Mouse (Mus musculus) adrenal gland, adult 10 weeks (tissue): ENCODE measurements around the gene Ifi205. TPM values are rescaled to one million over a fixed set of nuclear protein-coding genes. Genes with fewer than 3 reads are reported as not detected.

Experiments
- polyA plus RNA-seq: library from polyadenylated mRNA; stranded (reverse); fragments of 350-450 nt; fragmentation: Illumina TruSeq; extraction: RNeasy Lipid Tissue Mini Kit (QIAGEN cat#74804); gene quantifications from one replicate; pipeline ENCODE4 v1.2.3, GENCODE M21; 2014; ENCODE audit warnings: low read depth, low replicate concordance

Ifi205 gene
- polyA plus RNA-seq, result 8.8 TPM

GRCm38 (mm10) chr1:174031698-174032097, at the start of gene Ifi205:
Ifi205 (minus strand) TSS chr1:174031810.

DNA sequence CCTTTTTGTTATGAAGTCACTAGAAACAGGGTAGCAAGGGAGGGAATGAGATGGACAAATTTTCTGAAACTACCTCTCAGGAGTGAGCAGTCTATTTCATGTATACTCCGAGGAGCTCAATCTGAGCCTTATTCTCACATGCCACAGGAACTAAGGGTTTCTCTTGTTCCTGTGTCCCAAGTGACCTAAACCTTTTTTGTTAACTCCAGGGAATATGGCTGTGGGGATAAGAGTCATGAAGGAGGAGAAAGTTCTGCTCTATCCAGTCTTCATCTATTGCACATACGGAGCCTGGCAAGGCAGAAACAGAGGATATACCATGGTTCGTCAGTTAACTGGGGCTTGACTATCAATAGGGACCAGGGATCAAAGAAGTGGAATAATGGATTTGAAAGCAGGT, 34.7 kb upstream of the Ifi205 start, which contains the start of gene Olfr430:
Olfr430 (plus strand) TSS at position 301 of the 400 bp plus-strand sequence.

GRCm38 (mm10) chr1:174048893-174049292, 17.3 kb upstream of the Ifi205 start, which contains the start of gene Olfr432:
Olfr432 (plus strand) TSS chr1:174049205.

DNA sequence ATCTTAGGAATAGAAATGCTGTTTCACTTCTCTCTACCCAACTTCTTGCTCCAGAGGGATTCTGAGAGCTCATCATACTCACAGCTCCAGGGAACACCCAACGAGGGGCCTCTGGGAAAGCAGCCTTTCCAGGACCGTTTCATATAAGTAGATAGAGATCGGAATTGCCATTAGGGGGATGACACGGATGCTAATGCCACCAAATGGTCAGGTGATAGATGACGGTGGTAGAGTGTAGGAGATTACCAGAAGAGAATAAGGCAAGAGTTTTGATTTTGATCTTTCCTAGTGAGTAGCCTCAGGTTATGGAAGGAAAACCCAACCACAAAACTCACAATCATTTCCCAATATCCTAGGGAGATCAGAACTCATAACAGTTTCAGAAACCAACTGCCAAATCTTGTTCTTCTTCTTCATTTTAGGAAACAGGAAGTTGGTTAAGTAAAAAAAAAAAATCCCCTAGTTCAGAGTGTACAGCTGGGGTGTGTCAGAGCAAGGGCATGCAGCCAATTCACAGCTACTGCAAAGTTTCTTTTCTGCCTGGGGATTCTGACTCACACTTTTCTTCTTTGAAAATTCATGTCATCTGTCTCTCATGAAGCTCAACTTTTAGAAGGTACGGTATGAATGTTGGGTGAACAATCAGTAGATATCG, 9.0 kb upstream of the Ifi205 start, which contains the start of gene Olfr433:
Olfr433 (plus strand) TSS at position 183 of the 655 bp plus-strand sequence.

GRCm38 (mm10) chr1:173982694-173983305, 48.8 kb downstream of the Ifi205 start, which contains the start of gene Ifi202b:
Ifi202b (minus strand) TSS chr1:173982744.

Other genes with a start within 250 kb of the Ifi205 start
- 14.0 TPM for gene Ifi211, start 118.8 kb downstream of the Ifi205 start, polyA plus RNA-seq
- gene Mndal, start 89.3 kb downstream of the Ifi205 start, polyA plus RNA-seq, result 98.6 TPM
- 74.8 TPM for gene Ifi203, start 89.1 kb downstream of the Ifi205 start, polyA plus RNA-seq
- gene Ifi202b, start 49.1 kb downstream of the Ifi205 start, polyA plus RNA-seq, result not detected
- not detected for gene Olfr433, start 8.9 kb upstream of the Ifi205 start, polyA plus RNA-seq
- gene Olfr432, start 17.4 kb upstream of the Ifi205 start, polyA plus RNA-seq, result not detected
- not detected for gene Olfr430, start 34.8 kb upstream of the Ifi205 start, polyA plus RNA-seq
- not detected for gene Olfr429, start 52.5 kb upstream of the Ifi205 start, polyA plus RNA-seq
- gene Olfr427, start 65.1 kb upstream of the Ifi205 start, polyA plus RNA-seq, result not detected
- gene Olfr231, start 89.4 kb upstream of the Ifi205 start, polyA plus RNA-seq, result not detected
- gene Olfr424, start 99.7 kb upstream of the Ifi205 start, polyA plus RNA-seq, result not detected
- gene Olfr420, start 123.8 kb upstream of the Ifi205 start, polyA plus RNA-seq, result not detected
- not detected for gene Spta1, start 141.0 kb upstream of the Ifi205 start, polyA plus RNA-seq
- gene Olfr419, start 220.3 kb upstream of the Ifi205 start, polyA plus RNA-seq, result not detected